Mouse (Mus musculus) embryo, embryonic 9.5 days (tissue): ENCODE data around the gene Psrc1.

ENCODE experiments used
- DNase-seq: peaks from one replicate; pipeline ENCODE4 v3.0.0-alpha.2; 2017; ENCODE audit errors: extremely low spot score

The Psrc1 gene

GRCm38 (mm10) chr3:108386186-108386585, 2.5 kb downstream of the Psrc1 start:
- DNase-seq, result no peak

- peak; percentile 96 for DNase-seq
These were observed 5.5 kb downstream of the Psrc1 start for GRCm38 (mm10) chr3:108389111-108389545.

GRCm38 (mm10) chr3:108392299-108392698, 8.7 kb downstream of the Psrc1 start:
- no peak for DNase-seq

- no peak for DNase-seq
These were observed 9.2 kb downstream of the Psrc1 start for GRCm38 (mm10) chr3:108392793-108393192.

- DNase-seq, result no peak
These were observed 14.6 kb downstream of the Psrc1 start for GRCm38 (mm10) chr3:108398281-108398680.

GRCm38 (mm10) chr3:108400442-108400841, 16.8 kb downstream of the Psrc1 start:
- no peak for DNase-seq

- peak; percentile 81 for DNase-seq
These were observed 18.3 kb downstream of the Psrc1 start for GRCm38 (mm10) chr3:108401692-108402527.

- DNase-seq, result no peak
These were observed 18.9 kb downstream of the Psrc1 start for GRCm38 (mm10) chr3:108402528-108402920.

GRCm38 (mm10) chr3:108405536-108406305, 22.1 kb downstream of the Psrc1 start:
- DNase-seq, result no peak

GRCm38 (mm10) chr3:108406306-108406885, 22.8 kb downstream of the Psrc1 start:
- no peak for DNase-seq

- DNase-seq, result no peak
These were observed 24.9 kb downstream of the Psrc1 start for GRCm38 (mm10) chr3:108408517-108409008.

- no peak for DNase-seq
These were observed 26.2 kb downstream of the Psrc1 start for GRCm38 (mm10) chr3:108409656-108410358.

- peak; percentile 79 for DNase-seq
These were observed 26.7 kb downstream of the Psrc1 start for GRCm38 (mm10) chr3:108410359-108410714.

GRCm38 (mm10) chr3:108411026-108411753, 27.6 kb downstream of the Psrc1 start:
- no peak for DNase-seq

- no peak for DNase-seq
These were observed 28.1 kb downstream of the Psrc1 start for GRCm38 (mm10) chr3:108411754-108412121.

GRCm38 (mm10) chr3:108413634-108414360, 30.2 kb downstream of the Psrc1 start:
- DNase-seq, result no peak

- no peak for DNase-seq
These were observed 31.5 kb downstream of the Psrc1 start, which contains the start of gene Celsr2 for GRCm38 (mm10) chr3:108414857-108415830. Gene Celsr2 (minus strand): TSS chr3:108415552.

GRCm38 (mm10) chr3:108415831-108416223, 32.2 kb downstream of the Psrc1 start:
- DNase-seq, result peak; percentile 85

GRCm38 (mm10) chr3:108423006-108423405, 39.4 kb downstream of the Psrc1 start:
- no peak for DNase-seq
